Mouse (Mus musculus) spleen, adult 2 months (tissue): ENCODE data around the gene AI413582.

Experiments
- CTCF ChIP-seq: fragments of 200-500 bp; IDR thresholded peaks from 2 replicates; pipeline ENCODE4 v1.5.1; 2011; ENCODE audit warnings: mild to moderate bottlenecking, inconsistent platforms; ENCODE audit not compliant: insufficient read depth, insufficient read length, insufficient replicate concordance; ENCODE audit errors: extremely low read depth
- POLR2A ChIP-seq: fragments of 200-500 bp; IDR thresholded peaks from 2 replicates; pipeline ENCODE4 v1.6.1; 2011; ENCODE audit warnings: low read depth, low read length, inconsistent platforms

GRCm38 (mm10) chr17:27564391-27565162, 979 bp downstream of the AI413582 start:
- TF ChIP-seq CTCF (no peak), POLR2A (no peak)
